Mouse (Mus musculus) lung, postnatal 0 days (tissue): Measurements from ENCODE around the gene Olfr450. TPM values are rescaled to one million over a fixed set of nuclear protein-coding genes. Genes with fewer than 3 reads are reported as not detected.

Source experiments
- ATAC-seq: fragments of 200-750 bp; cut with Nextera tagmentation; 2 replicates; pipeline ENCODE4 v1.8.0; 2017; ENCODE audit warnings: moderate library complexity
- DNase-seq: peaks from one replicate; pipeline ENCODE4 v3.0.0-alpha.2; 2016; ENCODE audit warnings: low spot score
- H3K27ac ChIP-seq: fragments of 300-500 bp; sonication (generic); 2 replicates; pipeline ENCODE4 v1.5.1; 2014; ENCODE audit warnings: antibody characterized with exemption, mild to moderate bottlenecking, low read length, mixed read lengths
- H3K27me3 ChIP-seq: fragments of 300-500 bp; sonication (generic); replicated peaks from 2 replicates; pipeline ENCODE4 v1.6.1; 2014; ENCODE audit warnings: low read length, mixed read lengths; ENCODE audit not compliant: insufficient read depth
- H3K36me3 ChIP-seq: fragments of 300-500 bp; sonication (generic); 2 replicates; pipeline ENCODE4 v1.6.1; 2014; ENCODE audit warnings: low read length, mixed read lengths; ENCODE audit not compliant: insufficient read depth
- H3K4me1 ChIP-seq: fragments of 300-500 bp; sonication (generic); 2 replicates; pipeline ENCODE4 v1.6.1; 2014; ENCODE audit warnings: antibody characterized with exemption, low read depth, low read length, mixed read lengths; ENCODE audit not compliant: insufficient read depth
- H3K4me2 ChIP-seq: fragments of 300-500 bp; sonication (generic); replicated peaks from 2 replicates; pipeline ENCODE4 v1.6.1; 2014; ENCODE audit warnings: low read depth, mild to moderate bottlenecking, low read length, moderate library complexity, mixed read lengths
- H3K4me3 ChIP-seq: fragments of 300-500 bp; sonication (generic); 2 replicates; pipeline ENCODE4 v1.5.1; 2014; ENCODE audit warnings: low read depth, low read length
- H3K9ac ChIP-seq: fragments of 300-500 bp; sonication (generic); replicated peaks from 2 replicates; pipeline ENCODE4 v1.6.1; 2014; ENCODE audit warnings: low read depth, mild to moderate bottlenecking
- H3K9me3 ChIP-seq: fragments of 300-500 bp; sonication (generic); 2 replicates; pipeline ENCODE4 v1.6.1; 2016; ENCODE audit warnings: low read length, mixed read lengths
- CTCF ChIP-seq: IDR thresholded peaks from 2 replicates; pipeline ENCODE4 v1.5.1; 2016; ENCODE audit warnings: antibody characterized with exemption, mild to moderate bottlenecking
- EP300 ChIP-seq: IDR thresholded peaks from 2 replicates; pipeline ENCODE4 v1.6.1; 2016; ENCODE audit warnings: antibody characterized with exemption, mild to moderate bottlenecking, control low read depth
- WGBS: fragments of 180-500 bp; shearing (Covaris S2); extraction: QIAGEN DNeasy Blood & Tissue Kit; methylation state at CpG from one replicate; pipeline ENCODE4 v1.1.7; 2014; 5-methylcytosine and 5-hydroxymethylcytosine counted together
- polyA plus RNA-seq: library from polyadenylated mRNA; unstranded; fragments of >200 nt; fragmentation: Nextera tagmentation; extraction: Ambion mirVana; gene quantifications from 2 replicates; pipeline ENCODE4 v1.2.1, GENCODE M21; 2015

Gene Olfr450
- polyA plus RNA-seq, 1 experiment from 2014 or later = not detected

DNA sequence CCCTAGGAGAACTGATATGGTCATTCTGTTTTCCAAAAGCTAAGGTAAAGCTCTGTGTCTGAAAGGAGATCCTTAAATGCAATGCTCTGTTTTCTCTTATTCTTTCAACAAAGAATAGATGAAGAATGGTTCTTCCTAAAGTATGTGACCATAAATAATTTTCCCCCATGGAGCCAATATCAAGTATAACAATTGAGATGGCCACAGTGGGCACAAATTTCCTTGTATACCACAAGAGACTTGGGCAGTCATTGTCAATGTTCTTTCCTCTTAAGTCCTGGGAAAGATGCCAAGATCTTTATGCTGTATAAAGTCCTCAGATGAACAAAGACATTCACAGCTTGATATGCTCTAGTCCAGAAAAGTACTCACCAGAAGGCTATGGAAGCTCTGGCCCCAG is 22.3 kb downstream of the Olfr450 start, which contains the start of gene Olfr449:
Gene Olfr449 (plus strand): TSS at position 301 of the 400 bp plus-strand sequence.
- Histone ChIP-seq H3K4me2 (no peak within 1 kb of the TSS), H3K9me3 (no peaks in the 10 kb centered on the region), H3K4me1 (no peaks in the 10 kb centered on the region), H3K27ac (no peak within 1 kb of the TSS), H3K9ac (no peak within 1 kb of the TSS), H3K27me3 (no peaks in the 10 kb centered on the region), H3K36me3 (no peaks in the 10 kb centered on the region), H3K4me3 (no peak within 1 kb of the TSS)
- ATAC-seq = no peak
- no peak for TF ChIP-seq EP300
- TF ChIP-seq CTCF = no peak
- no peak for DNase-seq

DNA sequence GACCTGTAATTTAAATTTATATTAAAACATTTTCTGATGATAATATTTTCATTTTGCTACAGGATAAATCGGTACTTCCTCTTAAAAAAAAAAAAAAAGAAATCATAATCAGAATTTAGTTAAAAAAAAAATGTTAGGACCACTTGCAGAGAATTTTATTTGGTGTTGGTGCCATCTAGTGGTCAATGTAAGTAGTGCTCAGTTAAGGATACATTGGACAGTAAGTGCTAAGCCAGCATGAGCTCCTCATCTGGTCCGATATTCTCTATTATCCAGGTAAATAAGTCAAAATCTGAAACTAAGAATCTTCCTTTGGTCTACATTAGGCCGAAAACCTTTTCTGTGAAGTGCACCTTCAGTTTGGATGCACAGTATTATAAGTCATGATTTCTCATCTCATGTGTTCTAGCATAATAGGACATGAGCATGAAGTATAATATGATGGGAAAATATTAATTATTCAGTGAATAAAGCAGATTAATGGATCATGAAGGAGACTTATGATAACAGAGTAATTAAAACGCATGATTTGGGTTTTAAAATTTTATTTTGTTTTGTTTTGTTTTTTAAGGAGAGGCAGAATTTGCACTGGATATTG is 48.6 kb downstream of the Olfr450 start:
- WGBS = 7% methylated on average over 4 of the region's 4 CpGs
- Histone ChIP-seq H3K36me3 (no peaks in the 10 kb centered on the region), H3K9me3 (no peaks in the 10 kb centered on the region), H3K4me1 (no peaks in the 10 kb centered on the region), H3K4me2 (no peak overlapping the region), H3K4me3 (no peak overlapping the region), H3K27ac (no peak overlapping the region), H3K9ac (no peak overlapping the region), H3K27me3 (no peaks in the 10 kb centered on the region)
- ATAC-seq = no peak
- TF ChIP-seq EP300 = no peak
- peak; percentile 75 for TF ChIP-seq CTCF
- peak; percentile 67 for DNase-seq

Other genes with a start within 250 kb of the Olfr450 start
- gene Tcaf3, start 214.2 kb upstream of the Olfr450 start, polyA plus RNA-seq = 0.05 TPM in 1 of 2 replicates, not detected in the other
- 2.7 TPM in 2 replicates for gene Tcaf2, start 166.7 kb upstream of the Olfr450 start, polyA plus RNA-seq
- gene Tcaf1, start 101.9 kb upstream of the Olfr450 start, polyA plus RNA-seq = 36.9 and 41.2 TPM in 2 replicates
- gene Olfr453, start 72.6 kb upstream of the Olfr450 start, polyA plus RNA-seq = not detected in 2 replicates
- gene Olfr38, start 55.5 kb upstream of the Olfr450 start, polyA plus RNA-seq = not detected in 2 replicates
- gene Olfr452, start 26.8 kb upstream of the Olfr450 start, polyA plus RNA-seq = not detected in 2 replicates
- gene Olfr449, start 22.4 kb downstream of the Olfr450 start, polyA plus RNA-seq = not detected in 2 replicates
- gene Olfr448, start 78.5 kb downstream of the Olfr450 start, polyA plus RNA-seq = not detected in 2 replicates
- not detected in 2 replicates for gene Olfr447, start 96.9 kb downstream of the Olfr450 start, polyA plus RNA-seq
- gene Olfr446, start 109.4 kb downstream of the Olfr450 start, polyA plus RNA-seq = not detected in 2 replicates
- gene Olfr444, start 137.1 kb downstream of the Olfr450 start, polyA plus RNA-seq = not detected in 2 replicates